Mouse (Mus musculus) myocyte (in vitro differentiated cells): ENCODE measurements around the gene Igf1r.

ENCODE experiments used
- CEBPB ChIP-seq: IDR thresholded peaks from 2 replicates; pipeline ENCODE4 v1.6.1; 2011; ENCODE audit warnings: mild to moderate bottlenecking, moderate library complexity; ENCODE audit not compliant: poor library complexity, insufficient read depth, severe bottlenecking
- POLR2A ChIP-seq: IDR thresholded peaks from one replicate; pipeline ENCODE4 v1.6.1; 2011; ENCODE audit warnings: low read depth, mild to moderate bottlenecking, control low read depth, moderate library complexity; ENCODE audit not compliant: insufficient read length
- POLR2AphosphoS2 ChIP-seq: IDR thresholded peaks from one replicate; pipeline ENCODE4 v1.6.1; 2011; ENCODE audit warnings: low read depth, control low read depth; ENCODE audit not compliant: insufficient read length

DNA sequence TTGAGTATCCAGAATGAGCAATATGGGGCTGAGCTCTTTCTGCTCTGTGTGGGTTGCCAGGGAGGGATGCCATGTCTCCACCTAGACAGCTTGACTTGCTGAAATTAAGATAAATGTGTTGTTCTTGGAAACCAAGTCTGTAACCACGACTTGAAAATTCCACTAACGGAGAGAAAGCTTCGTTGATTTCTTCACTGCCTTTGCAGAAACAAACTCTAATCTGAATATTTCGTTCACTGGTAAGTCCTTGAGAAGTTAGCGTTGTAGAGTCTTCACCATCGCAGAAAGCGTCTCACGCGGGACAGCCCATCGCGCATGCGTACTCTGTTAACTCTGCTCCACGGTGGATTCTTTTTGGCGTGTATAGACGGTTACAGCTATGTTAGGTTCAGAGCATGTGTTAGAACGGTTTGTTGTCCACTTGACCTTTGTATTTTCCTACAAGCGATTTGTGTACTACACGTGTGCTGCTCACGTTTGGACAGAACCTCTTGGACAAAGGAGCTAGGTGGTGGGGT lies 327.8 kb downstream of the Igf1r start:
- TF ChIP-seq POLR2AphosphoS2 = no peak
- no peak for TF ChIP-seq POLR2A
- TF ChIP-seq CEBPB = no peak
